Mouse (Mus musculus) ZHBTc4 (cell line): Measurements from ENCODE around the gene Tnrc6b.
"Not testable (repeated sequence)": the region's sequence is repeated elsewhere in the genome, so short reads cannot be mapped to it uniquely, and the experiment has no call there.

Source experiments
- DNase-seq: peaks from one replicate; pipeline ENCODE4 v3.0.0-alpha.2; 2011; ENCODE audit warnings: low read depth, low spot score

Tnrc6b gene

DNA sequence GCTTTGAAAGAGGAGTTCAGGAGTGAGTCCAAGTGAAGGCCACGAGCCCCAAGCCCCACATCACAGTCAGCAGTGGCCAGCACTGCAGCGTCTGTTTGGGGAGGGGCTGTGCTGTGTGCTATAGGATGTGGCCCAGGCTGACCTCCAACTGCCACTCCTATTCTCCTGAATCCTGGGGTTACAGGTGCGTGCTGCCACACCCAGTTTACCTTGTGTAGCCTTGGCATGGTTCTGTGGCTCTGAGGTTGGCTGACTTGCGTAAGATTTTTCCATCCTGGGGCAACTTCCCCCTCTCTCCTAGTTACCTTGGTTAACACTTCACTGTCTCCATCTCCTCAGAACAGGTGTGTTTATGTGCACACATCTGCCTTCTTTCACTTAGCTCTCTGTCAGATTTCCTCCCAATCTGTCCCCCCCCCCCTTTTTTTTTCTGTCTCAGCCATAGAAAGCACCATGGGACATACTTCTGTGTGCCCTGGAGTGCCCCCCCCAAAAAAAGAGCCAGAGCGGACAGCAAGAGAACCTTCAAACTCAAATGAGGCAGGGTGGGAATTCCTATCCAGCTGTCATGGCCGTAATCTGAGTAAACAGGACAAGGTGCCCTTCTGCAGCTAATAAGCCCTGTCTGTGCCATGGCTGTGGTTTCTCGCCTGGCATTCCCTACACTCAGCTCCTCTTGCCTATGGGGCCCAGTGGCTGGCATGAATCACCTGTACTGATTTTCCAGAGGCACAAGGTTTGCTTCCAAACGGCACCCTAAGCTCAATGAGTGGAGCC is 9.4 kb upstream of the Tnrc6b start:
- no peak for DNase-seq

DNA sequence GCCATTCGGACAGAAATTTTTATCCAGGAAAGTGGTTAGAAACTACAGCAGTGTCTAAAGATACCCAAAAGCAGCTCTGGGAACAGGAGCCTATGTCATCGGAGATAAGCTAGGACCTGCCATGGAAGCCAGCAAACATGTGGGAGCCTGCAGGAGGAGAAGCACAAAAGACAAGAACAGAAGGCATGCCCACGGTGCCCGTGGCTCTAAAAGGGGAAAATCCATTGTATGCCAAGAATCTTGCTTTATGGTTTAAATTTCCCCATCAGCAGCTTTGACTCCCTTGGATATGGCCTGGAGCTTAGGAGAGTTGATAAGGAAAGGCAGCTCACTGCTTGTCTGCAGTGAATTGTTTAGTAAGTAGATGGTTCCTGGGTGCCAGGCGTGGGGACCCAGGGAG is 8.2 kb upstream of the Tnrc6b start:
- DNase-seq: no peak

DNA sequence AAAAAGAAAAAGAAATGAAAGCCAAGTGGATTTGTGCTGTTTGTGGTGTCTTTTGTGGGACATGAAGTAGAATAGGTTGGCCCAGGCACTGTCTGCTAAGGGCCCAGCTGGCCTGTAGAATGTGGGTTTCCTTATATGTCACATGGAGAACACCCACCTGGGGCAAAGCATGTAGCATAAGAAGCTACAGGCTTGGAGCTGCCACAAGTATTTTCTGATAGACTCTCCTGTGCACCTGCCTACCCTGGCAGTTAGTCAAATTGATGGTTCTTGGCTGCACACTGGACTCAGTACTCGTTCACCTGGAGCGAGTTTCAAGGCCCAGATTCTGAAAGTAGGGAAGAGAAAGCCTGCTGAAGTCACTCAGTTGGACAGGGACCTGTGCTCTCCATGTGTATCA is 7.6 kb upstream of the Tnrc6b start:
- no peak for DNase-seq

DNA sequence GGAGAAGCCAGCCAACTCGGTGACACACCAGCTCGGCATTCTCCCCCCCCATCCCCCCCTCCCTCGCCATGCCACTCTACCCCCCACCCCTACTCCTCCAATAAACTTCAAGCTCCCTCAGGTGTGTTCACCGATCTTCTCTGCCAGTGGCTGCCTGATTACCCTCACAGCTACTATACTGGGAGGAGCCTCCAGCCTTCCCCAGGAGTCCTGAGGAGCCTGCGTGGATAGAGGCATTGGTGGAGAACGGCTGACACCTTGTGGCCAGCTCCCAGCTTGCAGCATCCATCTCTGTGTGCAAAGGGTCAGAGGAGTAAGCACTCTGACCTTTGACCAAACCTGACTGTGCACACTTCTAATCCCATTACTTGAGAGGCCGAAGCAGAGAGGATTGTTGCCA is 6.8 kb upstream of the Tnrc6b start:
- DNase-seq: peak; percentile 92

DNA sequence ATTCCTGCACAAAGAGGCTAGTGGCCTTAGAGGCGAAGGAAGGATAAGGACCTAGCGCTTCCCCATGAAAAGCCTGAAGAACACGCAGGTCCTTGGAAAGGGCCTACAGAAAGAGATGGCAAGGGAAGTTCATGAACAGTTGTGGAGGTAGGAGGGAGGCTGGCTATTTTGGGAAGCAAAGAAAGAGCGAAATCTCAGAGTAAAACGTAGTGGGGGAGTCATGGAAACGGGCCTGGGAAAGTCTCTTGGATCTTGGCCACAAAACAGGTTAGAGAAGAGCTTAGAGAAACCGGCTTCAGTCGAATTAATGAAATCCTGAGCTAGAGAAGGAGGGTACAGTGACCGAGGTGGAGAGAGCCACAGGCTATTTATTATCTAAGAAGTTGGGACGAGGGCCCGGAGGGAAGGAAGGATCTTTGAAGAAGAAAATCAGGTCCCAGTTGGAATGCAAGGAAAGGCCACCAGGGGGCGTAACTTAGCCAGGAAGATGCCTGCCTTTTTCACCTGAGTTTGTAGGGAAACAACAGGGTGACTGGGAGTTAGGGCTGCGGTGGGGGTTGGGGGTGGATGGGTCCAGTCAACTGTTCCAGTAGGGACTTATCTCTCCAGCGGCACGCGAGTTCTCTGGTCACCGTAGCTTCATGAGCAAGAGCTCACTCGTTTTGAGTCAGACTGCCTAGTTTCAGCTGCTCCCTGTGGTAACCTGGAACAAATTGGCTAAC is 5.1 kb upstream of the Tnrc6b start:
- peak; percentile 90 for DNase-seq

DNA sequence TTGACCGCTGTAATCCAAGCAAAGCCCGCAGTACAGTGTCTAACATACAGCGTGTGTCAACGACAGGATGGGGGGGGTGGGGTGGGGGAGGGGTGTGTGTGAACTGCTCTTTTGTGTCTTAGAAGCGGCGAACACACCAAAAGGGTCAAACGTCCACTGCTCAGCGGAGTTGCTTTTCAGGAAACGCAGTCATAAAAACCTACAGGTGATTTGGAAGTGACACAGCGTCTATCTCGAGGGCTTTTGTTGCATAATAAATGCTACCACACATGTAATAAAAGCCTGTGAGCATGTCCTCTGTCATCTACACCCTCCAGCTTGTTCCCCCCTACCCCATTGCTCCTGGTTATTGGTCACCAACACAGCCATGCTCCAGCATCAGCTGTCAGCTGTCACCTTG is 4.5 kb upstream of the Tnrc6b start:
- no peak for DNase-seq

DNA sequence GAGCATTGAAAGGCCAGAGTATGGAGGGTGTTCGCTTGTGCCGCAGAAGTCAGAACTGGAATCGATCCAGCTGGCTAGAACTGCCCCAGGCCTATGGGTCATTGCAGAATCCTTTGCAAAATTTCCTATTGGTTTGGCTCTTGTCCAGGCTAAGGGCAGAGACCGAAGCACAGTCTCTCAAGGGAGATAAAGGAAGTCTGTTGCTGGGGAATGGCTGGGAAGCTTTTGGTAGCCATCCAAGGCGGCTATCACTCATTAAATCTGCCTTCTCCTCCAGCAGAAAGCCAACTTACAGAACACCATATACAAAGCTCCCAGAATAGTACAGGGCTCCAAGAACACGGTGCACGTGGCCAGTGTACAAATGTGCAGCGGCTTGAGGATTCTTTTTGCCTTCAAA is 4.0 kb upstream of the Tnrc6b start:
- DNase-seq: no peak

DNA sequence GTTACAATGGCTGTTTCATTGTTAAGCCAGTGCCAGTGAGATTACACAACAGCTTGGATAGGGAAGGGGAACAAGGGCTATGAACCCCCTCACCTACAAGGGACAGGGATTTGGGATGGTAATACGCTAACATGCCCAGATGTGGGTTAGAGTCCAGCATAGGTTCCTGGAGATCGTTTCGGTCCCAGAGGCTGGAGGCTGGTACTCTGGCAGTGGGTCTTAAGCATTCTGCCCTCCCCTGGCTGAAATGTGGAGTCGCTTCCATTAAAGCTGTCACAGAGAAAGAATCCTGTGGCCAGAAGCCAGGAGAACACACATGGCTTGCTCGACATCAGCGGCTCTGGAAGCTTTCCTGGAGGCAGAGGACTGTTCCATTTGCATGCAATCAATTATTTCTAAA is 1.5 kb upstream of the Tnrc6b start:
- no peak for DNase-seq

DNA sequence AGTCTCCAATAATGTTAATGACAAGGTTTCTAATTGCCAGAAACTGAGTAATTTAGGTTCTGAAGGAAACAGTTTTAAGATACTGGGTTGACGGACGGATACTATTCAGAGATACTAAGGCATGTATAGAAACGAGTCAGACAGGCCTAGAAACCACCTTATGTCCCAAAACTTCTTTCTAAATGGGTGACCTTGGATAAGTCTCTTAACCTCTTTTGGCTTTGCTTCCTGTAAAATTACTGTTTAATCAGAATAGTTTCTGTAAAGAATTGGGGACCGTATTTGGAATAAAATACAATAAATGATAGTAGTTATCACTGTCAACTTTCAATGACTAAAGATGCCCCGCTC is 881 bp upstream of the Tnrc6b start:
- DNase-seq: no peak

DNA sequence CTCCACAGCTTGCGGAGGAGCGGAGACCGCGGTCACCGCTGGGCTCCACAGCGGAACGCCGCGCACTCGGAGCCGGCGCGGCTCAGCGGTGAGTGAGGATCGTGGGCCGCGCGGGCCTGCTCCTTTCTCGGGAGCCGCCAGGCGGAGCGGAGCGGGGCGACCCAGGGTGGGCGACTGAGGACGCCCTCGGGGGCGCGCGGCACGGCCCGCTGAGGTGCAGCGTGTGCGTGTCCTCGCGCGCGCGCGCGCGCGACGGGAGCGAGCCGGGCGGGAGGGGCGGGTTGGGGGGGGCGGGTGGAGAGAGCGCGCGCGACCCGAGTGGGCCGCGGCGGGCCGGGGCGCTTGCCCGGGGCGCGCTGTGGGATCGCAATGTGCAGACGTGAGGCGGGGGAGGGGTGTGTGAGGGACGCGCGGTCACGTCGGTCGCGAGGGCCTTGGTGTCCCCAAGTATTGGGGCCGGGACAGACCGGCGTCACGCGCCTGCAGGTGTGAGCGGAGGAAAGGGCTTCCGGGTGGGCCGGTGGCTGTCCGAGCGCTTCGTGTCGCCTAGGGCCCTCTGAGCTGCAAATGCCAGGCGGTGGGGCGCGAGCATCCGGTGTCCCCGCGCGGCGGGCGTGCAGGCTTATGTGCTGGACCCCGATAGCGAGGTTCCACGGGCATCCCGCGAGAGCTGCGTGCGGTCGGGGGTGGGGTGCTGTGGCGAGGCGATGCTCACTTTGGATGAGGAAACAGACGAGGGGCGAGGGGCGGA is 463 bp downstream of the Tnrc6b start:
- peak; percentile 78 for DNase-seq

DNA sequence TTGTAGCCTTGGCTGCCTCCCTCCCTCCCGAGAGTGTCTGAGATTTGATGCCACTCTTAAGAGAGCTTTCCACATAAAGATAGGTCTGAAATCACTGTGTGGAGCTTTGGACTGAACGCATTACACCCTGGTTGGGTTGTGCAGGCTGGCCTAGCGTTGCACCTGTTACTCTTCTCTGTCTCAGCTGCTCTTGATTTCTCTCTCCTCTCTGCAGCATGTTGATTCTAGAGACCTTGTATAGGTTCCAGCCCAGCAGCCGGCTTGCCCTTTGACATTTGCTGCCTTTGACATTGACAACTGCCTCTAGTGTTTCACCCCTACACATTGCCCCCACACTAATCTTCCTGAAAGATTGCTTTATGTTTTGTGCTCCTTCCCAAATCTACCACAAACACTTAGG is 3.2 kb downstream of the Tnrc6b start:
- no peak for DNase-seq

DNA sequence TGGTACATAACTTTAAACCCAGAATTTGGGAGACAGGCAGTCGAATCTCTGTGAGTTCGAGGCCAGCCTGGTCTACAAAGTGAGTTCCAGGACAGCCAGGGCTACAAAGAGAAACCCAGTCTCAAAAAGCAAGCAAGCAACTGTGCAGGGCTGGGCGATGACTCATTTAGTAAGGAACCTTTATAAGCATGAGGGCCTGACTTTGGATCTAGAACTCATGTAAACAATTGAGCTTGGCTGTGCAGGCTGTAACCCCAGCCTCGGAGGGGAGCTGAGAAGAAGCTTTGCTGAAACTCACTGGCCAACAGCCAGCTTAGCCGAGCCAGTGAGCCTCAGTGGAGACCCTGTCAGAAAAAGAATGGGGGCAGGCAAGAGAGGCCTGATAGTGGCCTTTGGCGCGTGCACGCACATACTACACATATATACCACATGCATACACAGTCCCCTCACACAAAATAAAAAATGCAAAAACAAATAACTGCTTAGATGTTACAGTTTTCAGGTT is 5.6 kb downstream of the Tnrc6b start:
- DNase-seq: no peak

DNA sequence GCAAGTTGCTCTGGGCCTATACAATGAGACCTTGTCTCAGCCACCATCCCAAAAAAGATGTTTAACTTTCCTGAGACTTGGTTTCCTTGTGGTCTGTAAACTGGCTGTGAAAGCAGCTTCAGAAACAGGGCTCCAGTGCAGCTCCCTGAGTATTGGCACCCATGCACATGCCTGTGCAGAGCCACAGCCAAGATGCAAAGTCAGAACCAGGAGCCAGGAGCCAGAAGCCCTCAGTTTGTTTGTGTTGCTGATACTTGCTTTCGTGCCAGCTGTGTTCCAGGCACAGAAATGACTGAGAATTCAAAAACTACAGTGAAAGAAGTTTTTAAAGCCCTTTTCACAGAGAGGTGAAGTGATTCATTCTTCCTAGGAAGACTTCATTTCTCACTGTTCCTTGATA is 6.3 kb downstream of the Tnrc6b start:
- no peak for DNase-seq

DNA sequence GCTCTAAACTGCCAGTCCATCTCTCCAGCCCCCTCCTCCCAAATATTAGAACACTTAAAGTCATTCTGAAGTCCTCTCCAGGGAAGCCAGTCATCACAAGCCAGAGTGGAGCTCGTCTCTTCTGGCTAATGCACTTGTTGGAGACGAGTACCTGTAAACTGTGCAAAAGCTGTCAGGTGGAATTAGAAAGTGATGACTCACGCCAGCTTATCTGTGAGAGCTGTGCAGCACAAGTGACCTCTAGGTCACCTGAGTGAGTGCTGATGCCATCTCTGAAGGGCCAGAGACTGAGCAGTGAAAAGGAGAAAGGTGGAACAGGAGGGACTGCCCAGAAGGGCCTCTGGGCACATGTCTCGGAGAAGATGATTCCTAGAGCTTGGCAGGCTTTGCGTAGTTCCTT is 9.1 kb downstream of the Tnrc6b start:
- DNase-seq: no peak

DNA sequence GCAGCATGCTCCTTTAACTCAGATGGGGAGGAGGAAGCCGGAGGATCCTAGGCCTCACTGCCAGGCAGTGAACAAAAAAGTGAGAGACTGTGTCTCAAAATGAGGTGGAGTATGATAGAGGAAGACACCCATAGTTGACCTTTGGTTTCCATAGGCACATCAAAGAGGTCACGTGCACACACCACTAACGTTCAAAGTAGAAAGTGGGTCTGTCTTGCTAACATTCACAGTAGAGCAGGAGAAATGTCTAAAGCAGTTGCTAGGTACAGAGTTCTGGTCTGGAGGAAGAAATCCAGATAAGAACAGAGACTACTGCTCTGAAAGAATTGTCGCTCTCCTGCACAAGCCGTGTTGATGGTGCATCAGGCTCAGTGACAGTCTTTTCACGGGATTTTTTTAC is 10.7 kb downstream of the Tnrc6b start:
- no peak for DNase-seq

DNA sequence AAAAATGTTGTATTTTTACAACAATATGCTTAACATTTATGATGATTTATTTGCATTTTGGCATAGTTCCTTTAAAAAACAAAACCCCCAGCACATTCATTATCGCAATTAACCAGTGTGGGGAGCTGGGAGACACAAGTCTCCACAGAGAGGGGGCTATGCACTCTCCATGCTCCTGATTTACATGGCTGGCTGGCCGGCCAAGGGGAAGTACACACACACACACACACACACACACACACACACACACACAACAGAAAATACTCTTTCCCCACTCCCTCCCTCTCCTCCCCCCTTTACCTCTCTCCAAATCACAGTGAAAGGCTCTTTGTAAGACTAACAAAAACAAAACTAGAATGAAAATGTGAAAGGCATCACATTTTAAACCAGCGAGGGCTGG is 11.3 kb downstream of the Tnrc6b start:
- DNase-seq: no peak

DNA sequence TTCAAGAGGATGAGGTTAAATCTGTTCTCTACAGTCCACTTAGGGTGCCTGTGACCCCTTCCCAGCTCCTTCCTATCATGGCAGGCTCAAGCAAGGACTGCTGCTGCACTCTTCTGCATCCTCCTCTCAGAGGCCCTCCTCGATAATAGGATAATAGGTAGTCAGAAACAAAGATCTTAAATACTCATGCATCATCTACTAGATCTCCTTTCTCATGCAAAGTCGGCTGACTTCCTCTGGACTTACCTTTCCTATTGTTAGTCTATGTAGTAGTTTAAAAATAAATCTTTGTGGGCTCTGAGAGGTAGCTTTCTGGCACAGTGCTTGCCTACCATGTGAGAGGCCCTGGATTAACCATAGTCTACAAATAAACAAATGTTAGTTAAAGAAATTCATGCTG is 18.4 kb downstream of the Tnrc6b start:
- peak; percentile 78 for DNase-seq

DNA sequence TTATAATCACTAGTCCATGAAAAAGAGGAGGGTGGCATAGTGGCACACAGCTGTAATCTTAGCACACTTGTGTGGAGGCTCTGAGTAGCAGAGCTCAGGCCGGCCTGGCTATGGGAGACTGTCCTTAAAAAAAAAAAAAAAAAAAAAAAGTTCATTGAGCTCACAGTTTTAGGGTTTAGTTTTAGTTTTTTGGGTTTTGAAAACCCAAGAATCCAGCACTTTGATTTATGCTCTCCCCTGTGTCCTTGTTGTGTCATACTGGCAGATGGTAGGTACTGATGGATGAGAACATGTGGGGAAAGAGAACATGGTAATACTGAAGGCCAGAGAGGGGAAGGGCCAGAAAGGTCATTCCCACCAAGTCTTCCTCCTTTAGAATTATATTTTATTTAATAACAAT is 19.9 kb downstream of the Tnrc6b start:
- DNase-seq: no peak

DNA sequence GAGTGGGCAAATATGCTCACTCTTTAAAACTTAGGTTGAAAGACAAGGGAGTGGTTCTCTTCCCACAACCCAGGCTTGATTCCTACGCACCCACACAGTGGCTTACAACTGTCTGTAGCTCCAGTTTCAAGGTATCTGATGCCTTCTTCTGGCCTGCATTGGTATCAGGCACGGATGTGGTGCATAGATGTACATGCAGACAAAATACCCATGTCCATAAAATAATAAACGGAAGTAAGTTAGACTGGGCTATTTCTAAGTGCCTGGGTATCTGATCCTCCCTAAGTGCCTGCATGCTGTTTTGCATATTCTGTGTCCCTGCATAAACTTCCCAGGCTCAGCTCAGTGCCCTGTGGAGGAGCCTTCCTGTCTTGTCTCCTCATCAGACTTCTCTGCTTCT is 20.4 kb downstream of the Tnrc6b start:
- no peak for DNase-seq

DNA sequence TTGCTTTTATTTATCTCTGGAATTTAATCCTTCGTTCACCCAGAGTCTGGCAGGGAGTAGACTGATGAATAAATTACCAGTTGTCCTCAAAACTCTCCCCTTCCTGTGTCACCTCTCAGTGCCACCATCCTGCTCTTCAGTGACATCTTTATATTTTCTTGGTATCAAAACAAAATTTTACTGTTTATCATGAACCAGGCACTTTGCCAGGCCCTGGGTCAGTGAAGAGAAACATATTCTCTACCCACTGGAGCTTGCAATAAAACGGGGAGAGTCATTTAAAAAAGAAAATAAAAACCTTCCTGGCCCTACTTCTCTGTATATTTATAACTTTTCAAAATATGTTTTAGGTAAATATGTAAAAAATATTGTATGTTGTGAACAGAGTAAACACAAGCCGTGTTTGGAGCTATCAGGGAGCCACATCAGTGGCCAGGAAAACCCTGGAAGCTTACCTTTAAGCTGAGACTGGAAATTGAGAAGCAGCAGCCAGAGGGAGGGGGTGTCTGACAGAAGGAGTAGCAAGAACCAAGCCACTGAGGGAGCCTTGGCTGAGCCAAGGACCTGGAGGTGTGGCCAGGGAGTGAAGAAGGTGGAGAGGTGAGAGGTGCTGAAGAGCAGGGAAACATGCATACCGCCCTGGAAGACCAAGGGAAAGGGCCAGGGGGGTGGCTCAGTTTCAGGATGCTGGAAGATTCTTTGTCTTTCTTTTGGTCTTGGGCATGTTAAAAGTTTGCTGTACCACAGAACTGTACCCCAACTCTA is 21.3 kb downstream of the Tnrc6b start:
- DNase-seq: peak; percentile 36

DNA sequence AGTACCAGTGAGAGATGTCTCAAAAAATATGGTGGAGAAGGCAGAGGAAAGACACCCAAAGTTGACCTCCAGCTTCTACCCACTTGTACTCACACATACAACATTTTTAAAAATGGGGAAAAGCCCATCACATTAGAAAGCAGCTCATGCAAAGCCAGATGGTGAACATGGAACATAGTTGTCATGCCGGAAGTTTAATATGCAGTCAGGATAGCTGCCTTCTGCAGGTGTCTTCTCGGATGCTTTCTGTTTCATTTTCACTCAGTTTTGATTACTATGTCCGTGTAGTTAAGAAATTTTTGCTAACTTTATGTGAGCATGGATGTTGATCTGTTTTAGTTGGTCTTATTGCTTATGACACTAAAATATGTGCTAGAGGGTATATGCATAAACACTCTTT is 24.2 kb downstream of the Tnrc6b start:
- no peak for DNase-seq

DNA sequence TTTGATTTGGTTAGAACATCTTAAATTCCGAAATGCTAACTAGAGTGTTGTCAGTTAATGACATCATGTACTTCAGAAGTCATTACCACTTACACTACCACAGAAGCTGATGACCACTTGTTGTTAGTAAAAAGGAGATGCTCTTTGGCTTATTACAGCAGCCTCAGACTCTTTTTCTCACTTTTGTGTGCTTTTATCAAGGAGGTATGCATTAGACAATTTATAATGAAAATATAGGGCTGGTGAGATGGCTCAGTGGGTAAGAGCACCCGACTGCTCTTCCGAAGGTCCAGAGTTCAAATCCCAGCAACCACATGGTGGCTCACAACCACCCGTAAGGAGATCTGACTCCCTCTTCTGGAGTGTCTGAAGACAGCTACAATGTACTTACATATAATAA is 24.6 kb downstream of the Tnrc6b start:
- not testable (repeated sequence) for DNase-seq
